Mouse (Mus musculus) cerebellum, adult 2 months (tissue): ENCODE measurements at regions not wholly inside any gene's neighbourhood (a gene's known extent, or its start where the extent isn't known, plus 50 kb on each side); places are given as distances from the start of the nearest gene placed in this dataset.

Experiments
- DNase-seq, 2 experiments: peaks; one replicate each; pipeline ENCODE4 v3.0.0; 2021
- H3K27ac ChIP-seq: fragments of 200-500 bp; 2 replicates; pipeline ENCODE4 v1.5.1; 2012; ENCODE audit warnings: low read length, control low read depth, inconsistent platforms; ENCODE audit not compliant: insufficient read depth
- H3K27me3 ChIP-seq: fragments of 200-500 bp; 2 replicates; pipeline ENCODE4 v1.6.1; 2012; ENCODE audit warnings: inconsistent platforms, mild to moderate bottlenecking, low read length, moderate library complexity; ENCODE audit not compliant: control insufficient read depth, insufficient read depth
- H3K4me1 ChIP-seq: fragments of 200-500 bp; 2 replicates; pipeline ENCODE4 v1.6.1; 2011; ENCODE audit warnings: low read length; ENCODE audit not compliant: control insufficient read depth, insufficient read depth
- H3K4me3 ChIP-seq: fragments of 200-500 bp; replicated peaks from 2 replicates; pipeline ENCODE3; 2011; ENCODE audit warnings: mild to moderate bottlenecking, low read depth, low read length, control low read depth; ENCODE audit not compliant: insufficient read depth
- CTCF ChIP-seq: fragments of 200-500 bp; IDR thresholded peaks from 2 replicates; pipeline ENCODE4 v1.5.1; 2011; ENCODE audit warnings: low read depth, mild to moderate bottlenecking, control low read depth, low read length, moderate library complexity, borderline replicate concordance; ENCODE audit not compliant: insufficient read depth
- POLR2A ChIP-seq: fragments of 200-500 bp; IDR thresholded peaks from 2 replicates; pipeline ENCODE4 v1.6.1; 2011; ENCODE audit warnings: low read length, control low read depth, borderline replicate concordance; ENCODE audit not compliant: insufficient read depth
- WGBS: fragments of 180-500 bp; shearing (Covaris S2); methylation state at CpG from one replicate; pipeline ENCODE4 v1.1.7; 2018; 5-methylcytosine and 5-hydroxymethylcytosine counted together

- TF ChIP-seq CTCF (no peak), POLR2A (no peak)
- H3K4me3 ChIP-seq = no peak overlapping the region
- no peak for DNase-seq
- no peaks in the 10 kb centered on the region for H3K27me3 ChIP-seq
- no peak overlapping the region for H3K27ac ChIP-seq
- no peaks in the 10 kb centered on the region for H3K4me1 ChIP-seq
These were observed 136.4 kb upstream of the Rap2b start for GRCm38 (mm10) chr3:61225054-61225453.

GRCm38 (mm10) chr3:61241380-61241779 lies 120.1 kb upstream of the Rap2b start:
- no peak for TF ChIP-seq CTCF
- TF ChIP-seq POLR2A = no peak
- 84% methylated on average over 5 of the region's 5 CpGs for WGBS
- Histone ChIP-seq H3K4me1 (no peaks in the 10 kb centered on the region), H3K4me3 (no peak overlapping the region), H3K27ac (no peak overlapping the region), H3K27me3 (no peaks in the 10 kb centered on the region)
- no peak for DNase-seq

GRCm38 (mm10) chr3:61243876-61244527 lies 117.4 kb upstream of the Rap2b start:
- no peak overlapping the region for H3K4me3 ChIP-seq
- WGBS = 21% methylated on average over 6 of the region's 6 CpGs
- peak; percentile 33; the same call in 1 of the 2 replicates for TF ChIP-seq CTCF
- no peak for TF ChIP-seq POLR2A
- peak; percentile 10 to 25 for DNase-seq
- no peaks in the 10 kb centered on the region for H3K4me1 ChIP-seq
- H3K27me3 ChIP-seq = no peaks in the 10 kb centered on the region
- H3K27ac ChIP-seq = no peak overlapping the region

- Histone ChIP-seq H3K27me3 (no peaks in the 10 kb centered on the region), H3K4me1 (no peaks in the 10 kb centered on the region), H3K27ac (no peak overlapping the region), H3K4me3 (no peak overlapping the region)
- no peak for DNase-seq
- TF ChIP-seq POLR2A = no peak
- TF ChIP-seq CTCF = no peak
- WGBS = 76% methylated on average over 4 of the region's 4 CpGs
These were observed 115.0 kb upstream of the Rap2b start for GRCm38 (mm10) chr3:61246429-61246828.

- no peak for DNase-seq
- Histone ChIP-seq H3K27ac (no peak overlapping the region), H3K4me3 (no peak overlapping the region), H3K4me1 (no peaks in the 10 kb centered on the region), H3K27me3 (no peaks in the 10 kb centered on the region)
- WGBS = 3% methylated on average over 1 of the region's 1 CpGs
- no peak for TF ChIP-seq POLR2A
- TF ChIP-seq CTCF = no peak
These were observed 114.1 kb upstream of the Rap2b start for GRCm38 (mm10) chr3:61247344-61247743.

GRCm38 (mm10) chr3:61255232-61255631 lies 106.2 kb upstream of the Rap2b start:
- no peak for TF ChIP-seq CTCF
- TF ChIP-seq POLR2A = no peak
- DNase-seq = no peak
- Histone ChIP-seq H3K27me3 (no peaks in the 10 kb centered on the region), H3K27ac (no peak overlapping the region), H3K4me1 (no peaks in the 10 kb centered on the region), H3K4me3 (no peak overlapping the region)
- 51% methylated on average over 4 of the region's 4 CpGs for WGBS

GRCm38 (mm10) chr3:61255643-61256042 lies 105.8 kb upstream of the Rap2b start:
- no peak for DNase-seq
- no peaks in the 10 kb centered on the region for H3K27me3 ChIP-seq
- H3K27ac ChIP-seq = no peak overlapping the region
- TF ChIP-seq CTCF = no peak
- H3K4me1 ChIP-seq = no peaks in the 10 kb centered on the region
- WGBS = 85% methylated on average over 2 of the region's 2 CpGs
- no peak overlapping the region for H3K4me3 ChIP-seq

GRCm38 (mm10) chr3:61268453-61269335 lies 92.7 kb upstream of the Rap2b start:
- 70% methylated on average over 5 of the region's 5 CpGs for WGBS
- DNase-seq = peak; percentile 9 to 14
- Histone ChIP-seq H3K4me1 (no peaks in the 10 kb centered on the region), H3K27ac (no peak overlapping the region), H3K4me3 (no peak overlapping the region), H3K27me3 (no peaks in the 10 kb centered on the region)
- TF ChIP-seq CTCF (peak; percentile 36; the same call in 1 of the 2 replicates), POLR2A (no peak)
